Mouse (Mus musculus) layer of hippocampus, adult 11-12 months (tissue): ENCODE measurements around the gene Anxa3.
A peak's percentile ranks its signal among the peaks of the same experiment; 100 is the strongest.

ENCODE experiments used
- DNase-seq: peaks from one replicate; pipeline ENCODE4 v3.0.0; 2022; ENCODE audit warnings: low spot score

Gene Anxa3

GRCm38 (mm10) chr5:96792936-96793718 lies at the start of gene Anxa3:
Gene Anxa3 (plus strand): TSS chr5:96793339.
- DNase-seq, result peak; percentile 25

GRCm38 (mm10) chr5:96747195-96747984 lies 45.7 kb upstream of the Anxa3 start:
- no peak for DNase-seq

DNA sequence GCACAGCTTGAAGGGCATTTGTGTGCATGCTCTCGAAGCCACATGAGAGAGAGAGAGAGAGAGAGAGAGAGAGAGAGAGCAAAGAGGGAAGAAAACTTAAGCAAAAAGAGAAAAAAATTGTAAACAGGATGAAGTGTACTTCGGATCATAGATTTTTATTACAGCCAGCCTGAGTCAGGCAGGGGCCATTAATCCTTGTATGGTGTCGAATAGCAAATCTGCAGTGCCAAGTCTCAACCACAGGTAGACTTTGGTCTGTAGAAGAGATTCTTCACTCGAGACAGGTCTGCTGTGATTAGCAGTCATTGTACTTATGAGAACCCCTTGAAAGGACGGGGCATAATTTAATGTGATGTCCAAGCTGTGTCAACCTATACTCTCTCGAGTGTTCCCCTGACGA lies 35.5 kb upstream of the Anxa3 start:
- DNase-seq, result no peak

DNA sequence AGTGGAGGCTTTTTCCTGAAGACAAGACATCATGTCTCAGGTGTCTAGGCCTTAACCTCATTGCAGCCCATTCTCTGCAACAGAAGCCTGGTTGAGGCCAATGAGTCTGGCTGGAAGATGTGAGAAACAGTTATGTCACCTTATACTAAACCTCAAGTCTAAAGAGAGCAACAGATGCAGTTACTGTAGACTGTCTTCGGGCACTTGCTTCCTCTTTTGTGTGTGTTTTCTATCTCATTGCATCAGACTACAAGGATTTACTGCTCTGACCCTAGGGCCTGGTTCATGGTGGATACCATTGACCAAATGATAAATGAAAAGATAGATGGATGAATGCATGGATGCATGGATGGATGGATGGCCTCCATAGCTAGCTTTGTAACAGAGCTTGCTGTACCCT lies 31.1 kb upstream of the Anxa3 start:
- DNase-seq, result no peak

DNA sequence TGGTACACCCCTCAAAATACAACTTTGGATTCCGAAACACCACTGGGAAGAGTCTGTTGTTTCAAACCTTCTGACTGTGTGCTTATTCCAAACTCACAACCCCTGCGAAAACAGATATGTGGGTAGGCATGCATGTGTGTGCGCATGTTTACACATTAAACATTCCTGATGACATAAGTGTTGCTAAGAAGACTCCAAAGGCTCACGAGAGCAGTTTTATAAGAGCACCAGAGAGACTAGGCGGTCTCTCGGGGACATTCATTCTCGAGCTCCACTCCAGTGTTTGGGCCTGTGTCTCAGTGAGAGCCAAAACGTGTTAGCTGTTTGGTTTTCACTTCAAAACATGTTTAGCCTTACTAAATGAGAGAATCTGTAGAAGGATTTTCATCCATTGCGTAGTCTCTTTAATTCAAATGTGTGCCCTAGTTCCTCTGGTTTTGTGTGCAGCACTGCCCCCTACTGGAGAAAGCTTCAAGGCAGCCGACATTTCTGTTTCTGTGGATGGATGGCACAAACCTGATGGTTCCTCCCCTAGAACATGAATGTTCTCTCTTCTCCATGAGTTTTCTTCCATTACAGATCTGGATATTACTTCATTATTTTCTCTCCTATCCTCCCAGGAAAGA lies 24.2 kb upstream of the Anxa3 start:
- DNase-seq, result peak; percentile 83

DNA sequence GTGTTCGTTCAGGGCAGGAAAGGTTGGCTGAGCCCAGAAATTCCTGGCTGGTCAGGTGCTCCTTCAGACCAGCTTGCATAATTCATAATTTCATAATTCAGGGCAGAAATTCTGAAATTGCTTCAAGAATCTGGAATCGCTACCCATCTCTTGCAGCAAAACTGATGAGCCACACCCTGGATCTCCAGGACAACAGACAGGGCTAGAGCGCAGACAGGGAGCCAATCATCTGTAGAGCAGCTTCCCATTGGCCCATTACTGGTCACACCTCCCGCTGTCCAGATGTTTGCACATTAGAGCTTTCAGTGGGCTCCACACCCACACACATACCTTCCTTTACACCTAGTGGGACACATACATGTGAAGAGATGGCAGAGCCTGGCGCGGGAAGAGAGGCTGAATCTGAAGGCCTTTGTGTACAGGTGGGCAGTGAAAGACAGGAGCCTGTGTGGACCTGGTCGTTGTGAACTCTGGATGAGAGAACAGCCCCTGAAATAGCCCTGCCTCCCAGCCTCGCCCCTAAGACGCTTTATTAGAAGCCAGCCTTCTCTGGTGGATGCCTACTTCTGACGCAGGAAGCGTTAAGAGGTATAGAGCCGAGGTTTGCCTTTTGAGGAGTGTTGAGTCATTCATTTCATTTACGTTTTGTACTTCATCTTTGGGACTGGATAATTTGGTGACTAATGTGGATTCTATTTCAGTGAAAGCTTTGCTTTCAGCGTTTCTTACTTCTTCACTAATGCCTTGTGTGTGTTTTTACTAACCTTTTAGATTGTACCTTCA lies 9.4 kb upstream of the Anxa3 start:
- no peak for DNase-seq

GRCm38 (mm10) chr5:96785096-96785495 lies 8.0 kb upstream of the Anxa3 start:
- DNase-seq, result no peak

DNA sequence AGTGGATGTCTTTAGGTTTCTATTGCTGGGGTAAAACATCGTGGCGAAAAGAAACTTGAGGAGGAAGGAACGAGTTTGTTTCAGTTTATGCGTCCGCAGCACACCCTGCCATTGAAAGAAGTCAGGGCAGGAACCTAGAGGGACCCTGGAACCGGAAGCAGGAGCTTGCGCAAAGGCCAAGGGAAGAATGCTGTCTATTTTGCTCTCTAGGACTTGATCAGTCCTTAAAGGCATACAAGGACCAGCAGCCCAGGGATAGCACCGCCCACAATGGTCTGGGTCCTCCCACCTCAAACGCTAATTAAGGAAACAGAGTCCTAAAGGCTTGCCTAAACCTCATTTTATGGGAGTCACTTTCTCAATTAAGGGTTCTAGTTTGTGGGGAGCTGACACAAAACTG lies 717 bp upstream of the Anxa3 start:
- DNase-seq, result no peak

DNA sequence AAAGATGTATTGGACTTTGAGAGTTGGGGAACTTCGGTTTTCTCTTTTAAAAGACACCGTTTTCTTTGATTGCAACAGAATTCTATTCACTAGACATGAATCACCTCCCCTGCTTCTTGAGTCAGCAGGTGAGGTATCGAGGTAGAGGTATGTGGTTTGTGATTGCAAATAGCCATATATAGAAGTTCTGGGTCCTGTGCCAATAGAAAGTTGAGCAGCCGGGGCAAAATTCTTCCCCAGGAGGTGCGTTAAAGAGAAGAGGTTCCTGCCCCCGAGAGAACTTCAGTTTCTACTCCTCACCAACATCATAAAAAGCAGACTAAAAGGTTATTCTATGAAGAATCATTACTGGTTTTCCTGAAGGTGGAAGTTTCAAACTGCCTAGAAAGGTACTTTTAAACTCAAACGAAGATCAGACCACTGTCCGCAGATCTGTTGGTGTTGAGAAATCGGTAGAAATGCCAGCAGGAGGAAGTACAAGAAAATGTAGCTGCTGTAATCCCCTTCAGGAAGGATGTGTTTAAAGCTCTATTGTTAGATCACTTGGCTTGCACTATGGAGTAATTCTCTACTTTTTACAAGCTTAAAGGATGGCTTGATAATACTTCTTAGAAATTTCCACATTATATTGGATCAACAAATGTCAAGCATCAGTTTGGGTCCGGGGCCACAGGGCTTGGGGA lies 955 bp downstream of the Anxa3 start:
- DNase-seq, result no peak

DNA sequence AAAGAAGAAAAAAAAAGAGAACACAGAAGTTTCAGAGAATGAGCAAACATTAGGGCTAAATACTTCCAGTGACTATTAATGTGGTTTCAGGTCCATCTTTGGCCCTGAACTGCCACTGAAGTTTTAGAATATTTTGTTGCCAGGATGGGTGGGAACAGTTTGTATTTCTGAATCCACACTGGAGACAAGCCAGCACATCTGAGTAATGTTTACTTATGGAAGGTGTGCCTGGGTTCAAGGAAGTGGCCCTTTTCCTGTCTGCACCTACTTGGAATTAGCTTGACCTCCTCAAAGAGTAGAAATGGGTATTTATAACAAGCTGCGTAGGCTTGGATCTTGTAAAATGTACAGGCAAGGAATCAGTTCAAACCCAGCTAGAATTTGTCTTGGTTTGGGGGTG lies 2.6 kb downstream of the Anxa3 start:
- DNase-seq, result no peak

- no peak for DNase-seq
These were observed 4.3 kb downstream of the Anxa3 start for GRCm38 (mm10) chr5:96797465-96797864.

DNA sequence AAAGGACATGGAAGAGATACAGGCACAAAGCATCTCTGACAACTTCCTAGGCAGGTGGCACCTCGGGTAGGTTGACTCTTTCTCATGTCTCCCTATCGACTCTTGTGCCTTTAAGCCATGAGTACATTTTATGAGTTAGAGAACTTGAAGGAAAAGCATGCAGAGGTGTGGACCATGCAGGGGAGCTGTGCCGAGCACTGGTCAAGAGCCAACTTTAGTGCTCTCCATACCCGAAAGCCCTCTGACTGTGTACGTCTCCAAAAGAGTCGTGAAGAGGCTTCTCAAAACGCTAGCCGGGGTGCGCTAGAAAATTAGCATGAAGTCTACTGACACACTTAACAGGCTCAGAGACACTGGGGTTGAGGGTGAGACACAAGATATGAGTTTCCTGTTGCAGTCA lies 6.0 kb downstream of the Anxa3 start:
- DNase-seq, result no peak

DNA sequence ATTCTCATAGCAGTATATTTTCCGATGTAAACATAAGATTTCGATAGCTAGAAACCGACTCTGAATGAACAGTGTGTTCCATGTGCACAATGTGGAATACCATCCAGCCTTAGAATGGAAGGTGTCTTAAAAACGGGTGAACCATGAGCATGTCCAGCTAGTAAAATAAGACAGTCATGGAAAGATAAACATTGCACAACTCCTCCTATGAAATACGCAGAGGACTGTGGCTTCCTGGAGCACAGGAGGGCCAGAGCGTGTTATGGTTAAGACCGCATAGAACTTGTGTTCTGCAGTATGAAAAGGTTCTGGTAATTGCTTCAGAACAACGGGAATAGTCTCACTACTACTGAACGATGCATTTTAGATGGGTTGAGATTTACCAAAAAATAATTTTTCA lies 6.8 kb downstream of the Anxa3 start:
- DNase-seq, result no peak

DNA sequence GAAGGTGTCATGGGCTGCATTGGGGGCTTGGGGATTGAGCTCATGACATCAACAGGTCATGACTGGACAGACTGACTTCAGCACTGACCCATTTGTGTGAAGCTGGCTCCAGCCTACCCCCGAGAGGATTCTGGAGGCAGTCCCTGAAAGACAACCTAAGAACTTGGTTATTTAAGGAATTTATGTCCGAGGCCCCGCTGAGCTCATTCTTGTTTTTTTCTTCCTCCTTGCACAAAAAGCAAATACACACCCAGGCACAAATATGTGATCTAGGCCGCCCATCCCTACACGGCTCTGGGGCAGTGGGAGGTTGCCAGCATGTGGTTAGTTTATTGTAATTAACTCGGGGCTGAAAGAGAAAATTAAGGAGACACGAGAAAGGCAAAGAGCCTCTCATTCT lies 9.0 kb downstream of the Anxa3 start:
- no peak for DNase-seq

DNA sequence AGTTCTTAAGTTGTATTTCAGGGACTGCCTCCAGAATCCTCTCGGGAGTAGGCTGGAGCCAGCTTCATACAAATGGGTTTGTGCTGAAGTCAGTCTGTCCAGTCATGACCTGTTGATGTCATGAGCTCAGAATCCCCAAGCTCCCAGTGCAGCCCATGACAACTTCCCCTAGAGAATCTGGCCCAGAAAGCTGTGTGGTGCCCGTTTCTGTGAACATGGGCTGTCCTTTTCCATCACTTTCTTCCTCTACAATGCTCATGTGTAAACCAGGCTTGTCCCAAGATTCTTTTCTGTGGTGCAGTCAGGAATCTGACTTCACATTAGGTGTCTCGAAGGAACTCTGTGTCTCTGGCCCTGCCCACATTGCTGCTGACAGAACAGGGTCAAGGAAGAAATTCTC lies 10.0 kb downstream of the Anxa3 start:
- no peak for DNase-seq

- DNase-seq, result no peak
These were observed 11.2 kb downstream of the Anxa3 start for GRCm38 (mm10) chr5:96804304-96804703.

GRCm38 (mm10) chr5:96804813-96805212 lies 11.7 kb downstream of the Anxa3 start:
- no peak for DNase-seq

DNA sequence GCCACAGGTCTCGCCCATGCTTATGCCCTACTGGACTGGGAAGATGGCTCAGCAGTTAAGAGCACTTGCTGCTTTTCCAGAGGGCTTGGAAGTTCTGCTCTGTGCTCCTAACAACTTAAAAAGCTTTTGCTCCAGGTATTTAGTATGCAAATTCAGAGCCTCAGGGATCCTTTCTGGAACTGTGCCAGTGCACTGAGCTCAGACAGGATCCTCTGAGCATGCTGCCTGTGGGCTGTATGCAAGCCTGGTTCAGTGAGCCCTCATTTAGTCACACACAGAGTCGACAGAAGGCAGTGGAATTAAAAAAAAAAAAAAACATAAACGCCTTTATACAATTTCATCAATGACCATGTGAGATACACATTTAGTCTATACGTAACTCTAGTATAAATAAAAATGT lies 17.5 kb downstream of the Anxa3 start:
- DNase-seq, result no peak

GRCm38 (mm10) chr5:96824769-96825327 lies 31.7 kb downstream of the Anxa3 start:
- no peak for DNase-seq

GRCm38 (mm10) chr5:96827176-96827575 lies 34.0 kb downstream of the Anxa3 start:
- no peak for DNase-seq

- DNase-seq, result no peak
These were observed 41.2 kb downstream of the Anxa3 start for GRCm38 (mm10) chr5:96834338-96834737.
